Mouse (Mus musculus) MEL (cell line): ENCODE data around the gene H1fnt. TPM values are rescaled to one million over a fixed set of nuclear protein-coding genes. Genes with fewer than 3 reads are reported as not detected.

Experiments used
- polyA plus RNA-seq, 2 experiments: library from polyadenylated mRNA; stranded (reverse) in 1 of 2; unstranded in 1 of 2; fragments of >175 nt in 1 of 2; fragments of >200 nt in 1 of 2; gene quantifications; 2 replicates each; pipeline versions ENCODE4 v1.2.1 to v1.2.4; 2012; ENCODE audit warnings: low replicate concordance in 2 of 2, low read depth in 1 of 2; ENCODE audit not compliant: insufficient read length in 2 of 2, insufficient read depth in 1 of 2, missing spikeins in 1 of 2
- total RNA-seq: library from RNA; depleted of rRNA; stranded (reverse); fragments of 300-350 nt; gene quantifications from 2 replicates; pipeline ENCODE4 v1.2.3, GENCODE M21; 2012; rRNA removed

H1fnt gene
- total and polyA plus RNA-seq, 3 experiments: not detected

Other genes with a start within 250 kb of the H1fnt start
- gene Pfkm, start 164.7 kb downstream of the H1fnt start, total RNA-seq: 96.0 and 150 TPM in 2 replicates
- 100 to 1,000 TPM in 1 of 2 experiments, not detected in 1; 125 TPM for gene Pfkm, start 164.7 kb downstream of the H1fnt start, polyA plus RNA-seq
- gene Senp1, start 163.5 kb downstream of the H1fnt start, total RNA-seq: 34.1 and 41.4 TPM in 2 replicates
- gene Senp1, start 163.5 kb downstream of the H1fnt start, polyA plus RNA-seq: 10 to 100 TPM in 1 of 2 experiments, not detected in 1; 96.5 TPM
- gene Asb8, start 91.7 kb downstream of the H1fnt start, total RNA-seq: 28.7 and 33.1 TPM in 2 replicates
- 10 to 100 TPM in 1 of 2 experiments, not detected in 1; 38.2 TPM for gene Asb8, start 91.7 kb downstream of the H1fnt start, polyA plus RNA-seq
- gene Ccdc184, start 90.1 kb downstream of the H1fnt start, total RNA-seq: not detected in 2 replicates
- gene Ccdc184, start 90.1 kb downstream of the H1fnt start, polyA plus RNA-seq: under 1 TPM in 1 of 2 experiments, not detected in 1; 0.52 TPM
- not detected in 2 replicates for gene Olfr288, start 61.8 kb downstream of the H1fnt start, total RNA-seq
- not detected for gene Olfr288, start 61.8 kb downstream of the H1fnt start, polyA plus RNA-seq
- not detected in 2 replicates for gene Gm44579, start 36.3 kb downstream of the H1fnt start, total RNA-seq
- gene Gm44579, start 36.3 kb downstream of the H1fnt start, polyA plus RNA-seq: not detected
- not detected in 2 replicates for gene Olfr287, start 36.2 kb downstream of the H1fnt start, total RNA-seq
- not detected for gene Olfr287, start 36.2 kb downstream of the H1fnt start, polyA plus RNA-seq
- gene Olfr286, start 22.8 kb downstream of the H1fnt start, total RNA-seq: not detected in 2 replicates
- under 1 TPM in 1 of 2 experiments, not detected in 1; 0.04 TPM for gene Olfr286, start 22.8 kb downstream of the H1fnt start, polyA plus RNA-seq
- not detected in 2 replicates for gene Zfp641, start 38.9 kb upstream of the H1fnt start, total RNA-seq
- gene Zfp641, start 38.9 kb upstream of the H1fnt start, polyA plus RNA-seq: not detected
- 0.07 TPM in 1 of 2 replicates, not detected in the other for gene Olfr285, start 60.1 kb upstream of the H1fnt start, total RNA-seq
- under 1 TPM in 1 of 2 experiments, not detected in 1; 0.01 TPM for gene Olfr285, start 60.1 kb upstream of the H1fnt start, polyA plus RNA-seq
- gene Olfr284, start 83.7 kb upstream of the H1fnt start, total RNA-seq: not detected in 2 replicates
- not detected for gene Olfr284, start 83.7 kb upstream of the H1fnt start, polyA plus RNA-seq
- 0.20 and 0.46 TPM in 2 replicates for gene Olfr283, start 123.7 kb upstream of the H1fnt start, total RNA-seq
- under 1 TPM in 1 of 2 experiments, not detected in 1; 0.11 TPM for gene Olfr283, start 123.7 kb upstream of the H1fnt start, polyA plus RNA-seq
- gene Olfr282, start 173.9 kb upstream of the H1fnt start, total RNA-seq: not detected in 2 replicates
- gene Olfr282, start 173.9 kb upstream of the H1fnt start, polyA plus RNA-seq: under 1 TPM in 1 of 2 experiments, not detected in 1; 0.18 TPM
- 0.08 TPM in 1 of 2 replicates, not detected in the other for gene Olfr281, start 195.3 kb upstream of the H1fnt start, total RNA-seq
- gene Olfr281, start 195.3 kb upstream of the H1fnt start, polyA plus RNA-seq: under 1 TPM in 1 of 2 experiments, not detected in 1; 0.40 TPM
- gene OR5BS1P, start 212.6 kb upstream of the H1fnt start, total RNA-seq: 0.04 TPM in 1 of 2 replicates, not detected in the other
- gene OR5BS1P, start 212.6 kb upstream of the H1fnt start, polyA plus RNA-seq: not detected
- gene Lalba, start 225.4 kb upstream of the H1fnt start, total RNA-seq: not detected in 2 replicates
- not detected for gene Lalba, start 225.4 kb upstream of the H1fnt start, polyA plus RNA-seq
- under 0.01 TPM in 1 of 2 replicates, not detected in the other for gene Olfr279, start 235.1 kb upstream of the H1fnt start, total RNA-seq
- gene Olfr279, start 235.1 kb upstream of the H1fnt start, polyA plus RNA-seq: 10 to 100 TPM in 1 of 2 experiments, under 1 TPM in 1; 0.03 to 81.4 TPM